Mouse (Mus musculus) erythroblast, embryonic 14.5 days (primary cell): ENCODE results near the gene Rpl36al.

Experiments
- GATA1 ChIP-seq: IDR thresholded peaks from 2 replicates; pipeline ENCODE4 v1.6.1; 2012; ENCODE audit warnings: low read length, inconsistent platforms, mixed read lengths
- TAL1 ChIP-seq: IDR thresholded peaks from 3 replicates; pipeline ENCODE4 v1.6.1; 2012; ENCODE audit warnings: low read length, inconsistent platforms, mixed read lengths

DNA sequence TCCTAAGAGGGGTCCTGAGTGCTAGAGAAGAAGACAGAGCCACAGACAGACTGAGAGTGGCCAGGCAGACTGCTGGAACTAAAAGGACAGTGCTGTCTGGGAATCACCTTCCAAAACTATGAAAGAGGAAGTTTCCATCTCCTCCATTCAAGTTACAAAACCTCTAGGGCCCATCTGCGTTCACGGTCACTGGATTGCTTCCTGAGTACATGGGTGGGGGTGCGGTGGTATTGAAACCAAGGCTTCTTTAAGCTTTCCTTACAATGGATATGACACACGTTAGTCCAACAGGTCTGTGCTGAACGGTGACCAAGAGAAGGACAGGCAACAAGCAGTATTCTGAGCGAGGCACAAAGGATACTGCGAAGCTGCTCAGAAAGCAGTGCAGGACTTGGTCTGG is 30.5 kb upstream of the Rpl36al start:
- no peak for TF ChIP-seq TAL1
- no peak for TF ChIP-seq GATA1
